Mouse (Mus musculus) left cerebral cortex, postnatal 25 days (tissue): ENCODE data around the gene Pfkl. TPM values are rescaled to one million over a fixed set of nuclear protein-coding genes. Genes with fewer than 3 reads are reported as not detected.
"Not testable (repeated sequence)": the region's sequence is repeated elsewhere in the genome, so short reads cannot be mapped to it uniquely, and the experiment has no call there.

Experiments
- DNase-seq, 2 experiments: peaks; one replicate each; pipeline ENCODE4 v3.0.0; 2022; ENCODE audit warnings: low spot score in 2 of 2, mixed read lengths in 1 of 2
- intact Hi-C: fragments of 180-260 bp; cut with DNase I; formaldehyde crosslinking; loops from one replicate; pipeline ENCODE4 v1.15.1; 2025
- total RNA-seq, 2 experiments: library from RNA; stranded (reverse); gene quantifications; 2 replicates each; pipeline ENCODE4 v1.2.3; 2021

Pfkl gene
- total RNA-seq, 2 experiments from 2014 or later, result 145 to 149 TPM

- DNase-seq, result no peak
- intact Hi-C loops, result loop anchor here (5.0 kb wide), 1 partner anchor 338 kb away; no protein-coding TSS in a partner anchor
Measured at GRCm38 (mm10) chr10:77975653-77976052, 34.2 kb downstream of the Pfkl start.

- DNase-seq, result no peak
- intact Hi-C loops, result loop anchor here (5.0 kb wide), 1 partner anchor 338 kb away; no protein-coding TSS in a partner anchor
Measured at GRCm38 (mm10) chr10:77974811-77975210, 35.1 kb downstream of the Pfkl start.

- intact Hi-C loops, result no loop called here
- DNase-seq, result no peak
Measured at GRCm38 (mm10) chr10:77974323-77974722, 35.6 kb downstream of the Pfkl start.

GRCm38 (mm10) chr10:77971709-77972553 lies 38.0 kb downstream of the Pfkl start:
- peak in 1 of 2 experiments; percentile 57 for DNase-seq
- intact Hi-C loops, result no loop called here

GRCm38 (mm10) chr10:77971191-77971590 lies 38.7 kb downstream of the Pfkl start:
- DNase-seq, result no peak

GRCm38 (mm10) chr10:77970481-77970880 lies 39.4 kb downstream of the Pfkl start, which contains the start of gene Trpm2:
Gene Trpm2 (minus strand): TSS chr10:77970563.
- no peak for DNase-seq
- intact Hi-C loops, result no loop called here

More at GRCm38 (mm10) chr10:77971191-77971590, 38.7 kb downstream of the Pfkl start:
- intact Hi-C loops, result no loop called here

- no peak for DNase-seq
- intact Hi-C loops, result no loop called here
Measured at GRCm38 (mm10) chr10:77969973-77970325, 39.9 kb downstream of the Pfkl start.

GRCm38 (mm10) chr10:77969274-77969972 lies 40.5 kb downstream of the Pfkl start:
- intact Hi-C loops, result no loop called here
- peak; percentile 69 to 82 for DNase-seq

GRCm38 (mm10) chr10:77963971-77964370 lies 45.9 kb downstream of the Pfkl start:
- intact Hi-C loops, result no loop called here
- no peak for DNase-seq

GRCm38 (mm10) chr10:77962725-77963124 lies 47.2 kb downstream of the Pfkl start:
- no peak for DNase-seq
- intact Hi-C loops, result no loop called here

GRCm38 (mm10) chr10:77950468-77950867 lies 59.4 kb downstream of the Pfkl start:
- DNase-seq, intact Hi-C loops: not testable (repeated sequence)

GRCm38 (mm10) chr10:77939685-77940084 lies 70.2 kb downstream of the Pfkl start:
- DNase-seq, result peak in 1 of 2 experiments; percentile 42
- intact Hi-C loops, result loop anchor here (5.0 kb wide), 1 partner anchor 212 kb away; the partner anchor contains the start of gene Gm10100

Other genes with a start within 250 kb of the Pfkl start
- gene Gm3238, start 238.8 kb downstream of the Pfkl start, total RNA-seq, result not detected
- not detected for gene Gm7138, start 233.1 kb downstream of the Pfkl start, total RNA-seq
- not detected for gene Gm3250, start 227.5 kb downstream of the Pfkl start, total RNA-seq
- not detected for gene Gm7137, start 221.9 kb downstream of the Pfkl start, total RNA-seq
- gene Gm9639, start 215.0 kb downstream of the Pfkl start, total RNA-seq, result not detected
- gene Gm19668, start 210.9 kb downstream of the Pfkl start, total RNA-seq, result not detected
- gene Gm9507, start 198.2 kb downstream of the Pfkl start, total RNA-seq, result not detected
- gene Gm2696, start 195.4 kb downstream of the Pfkl start, total RNA-seq, result not detected
- gene Krtap10-4, start 183.0 kb downstream of the Pfkl start, total RNA-seq, result not detected
- not detected for gene Krtap10-10, start 174.1 kb downstream of the Pfkl start, total RNA-seq
- not detected for gene Gm36176, start 163.3 kb downstream of the Pfkl start, total RNA-seq
- not detected for gene Gm10318, start 157.2 kb downstream of the Pfkl start, total RNA-seq
- gene Gm3285, start 148.1 kb downstream of the Pfkl start, total RNA-seq, result not detected
- 10 to 100 TPM; 13.2 to 13.6 TPM for gene Lrrc3, start 107.5 kb downstream of the Pfkl start, total RNA-seq
- gene Trpm2, start 39.5 kb downstream of the Pfkl start, total RNA-seq, result 10 to 100 TPM; 32.3 to 44.9 TPM
- gene 1810043G02Rik, start 31.6 kb downstream of the Pfkl start, total RNA-seq, result 10 to 100 TPM; 30.3 to 34.7 TPM
- not detected for gene Dnmt3l, start 31.9 kb upstream of the Pfkl start, total RNA-seq
- not detected for gene Aire, start 33.5 kb upstream of the Pfkl start, total RNA-seq
- 1 to 10 TPM; 1.6 to 1.9 TPM for gene Icosl, start 59.2 kb upstream of the Pfkl start, total RNA-seq
- 100 to 1,000 TPM; 106 to 109 TPM for gene D10Jhu81e, start 159.7 kb upstream of the Pfkl start, total RNA-seq
- gene Pwp2, start 175.1 kb upstream of the Pfkl start, total RNA-seq, result 10 to 100 TPM; 16.7 to 18.2 TPM
- 10 to 100 TPM; 81.1 to 87.2 TPM for gene Trappc10, start 234.6 kb upstream of the Pfkl start, total RNA-seq